Mouse (Mus musculus) limb, embryonic 10.5 days (tissue): ENCODE results near the gene Eno2. TPM values are rescaled to one million over a fixed set of nuclear protein-coding genes. Genes with fewer than 3 reads are reported as not detected.

Source experiments
- DNase-seq: peaks from one replicate; pipeline ENCODE4 v3.0.0-alpha.2; 2017; ENCODE audit warnings: low spot score
- H3K27ac ChIP-seq: fragments of 300-500 bp; sonication (generic); 2 replicates; pipeline ENCODE4 v1.5.1; 2016; ENCODE audit warnings: mild to moderate bottlenecking
- H3K27me3 ChIP-seq: fragments of 300-500 bp; sonication (generic); 2 replicates; pipeline ENCODE4 v1.6.1; 2016; ENCODE audit warnings: low read depth, mild to moderate bottlenecking; ENCODE audit not compliant: poor library complexity, severe bottlenecking
- H3K36me3 ChIP-seq: fragments of 300-500 bp; sonication (generic); 2 replicates; pipeline ENCODE4 v1.6.1; 2016; ENCODE audit warnings: mild to moderate bottlenecking, moderate library complexity
- H3K4me1 ChIP-seq: fragments of 300-500 bp; sonication (generic); 2 replicates; pipeline ENCODE4 v1.6.1; 2016
- H3K4me3 ChIP-seq: fragments of 300-500 bp; sonication (generic); 2 replicates; pipeline ENCODE4 v1.5.1; 2016; ENCODE audit warnings: mild to moderate bottlenecking, moderate library complexity
- H3K9me3 ChIP-seq: fragments of 300-500 bp; sonication (generic); replicated peaks from 2 replicates; pipeline ENCODE4 v1.6.1; 2016; ENCODE audit warnings: mild to moderate bottlenecking
- whole genome bisulfite sequencing: fragments of 180-500 bp; shearing (Covaris S2); methylation state at CpG from one replicate; pipeline ENCODE4 v1.1.7; 2016; 5-methylcytosine and 5-hydroxymethylcytosine counted together
- microRNA counts: library from miRNA; unstranded; fragments of <30 nt; microRNA quantifications from one replicate; lab custom pipeline; 2017
- microRNA-seq: library from miRNA; unstranded; fragments of <30 nt; microRNA quantifications from one replicate; pipeline ENCODE4, GENCODE M21; 2017
- polyA plus RNA-seq: library from polyadenylated mRNA; unstranded; fragments of >200 nt; fragmentation: Nextera tagmentation; extraction: Ambion mirVana; gene quantifications from 2 replicates; pipeline ENCODE4 v1.2.1, GENCODE M21; 2016

Gene Eno2
- polyA plus RNA-seq, 1 experiment from 2014 or later = 1.5 TPM

DNA sequence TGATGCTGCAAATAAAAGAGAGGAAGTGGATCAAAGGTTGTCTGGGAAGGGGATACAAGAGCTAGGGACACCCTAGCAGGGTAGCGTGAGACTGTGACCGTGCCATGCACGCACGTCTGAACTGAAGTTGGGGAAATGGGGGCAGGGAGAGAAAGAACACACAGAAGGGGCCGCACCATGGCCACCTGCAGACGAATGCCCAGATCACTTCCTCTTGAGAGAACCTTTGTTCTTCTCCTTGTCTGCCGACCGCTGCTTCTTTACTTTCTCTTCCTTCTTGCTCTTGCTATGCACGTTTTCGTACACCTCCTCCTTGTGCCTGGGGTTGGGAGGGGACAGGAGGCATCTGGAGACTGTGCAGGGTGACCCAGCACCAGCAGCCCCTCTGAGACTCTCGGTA lies 48.6 kb downstream of the Eno2 start:
- no peak for DNase-seq
- H3K36me3 ChIP-seq = peaks cover 21% of the 10 kb centered on the region
- no peaks in the 10 kb centered on the region for H3K27me3 ChIP-seq
- WGBS = 78% methylated on average over 11 of the region's 11 CpGs
- H3K4me1 ChIP-seq = peaks cover 22% of the 10 kb centered on the region
- H3K4me3 ChIP-seq = no peak overlapping the region
- 0 out of 2 replicates have a peak overlapping the region, but pooled peaks have one; percentile 51 for H3K27ac ChIP-seq
- no peaks in the 10 kb centered on the region for H3K9me3 ChIP-seq

DNA sequence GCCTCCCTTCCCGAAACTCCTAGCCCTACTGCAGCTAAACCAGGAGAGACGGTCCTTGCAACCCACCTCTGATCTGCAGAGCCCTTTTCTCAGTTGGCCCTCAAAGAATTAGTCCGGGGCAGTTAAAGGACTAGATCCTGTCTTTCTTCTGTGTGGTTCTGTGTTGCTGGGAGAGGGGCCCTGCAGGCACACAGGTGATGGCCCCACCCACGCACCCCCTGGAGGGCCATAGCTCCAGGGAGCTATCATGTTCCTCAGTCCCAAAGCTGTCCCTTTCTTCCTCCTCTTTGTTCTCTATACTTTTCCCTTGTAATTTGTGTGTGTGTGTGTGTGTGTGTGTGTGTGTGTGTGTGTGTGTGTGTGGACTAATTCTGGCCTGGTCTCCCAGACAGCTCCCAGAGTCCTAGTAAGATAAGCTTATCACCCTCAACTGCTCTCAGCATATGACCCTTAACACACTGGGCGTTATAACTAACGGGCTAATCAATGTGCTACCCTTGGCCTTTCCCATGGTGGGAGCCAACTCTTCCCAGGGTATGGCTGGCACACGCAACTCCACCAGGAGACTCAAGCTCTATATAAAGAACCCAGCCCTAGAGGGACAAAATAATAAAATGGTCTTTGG lies 50.0 kb downstream of the Eno2 start:
- H3K27me3 ChIP-seq = no peaks in the 10 kb centered on the region
- H3K9me3 ChIP-seq = no peaks in the 10 kb centered on the region
- H3K36me3 ChIP-seq = peaks cover 36% of the 10 kb centered on the region
- WGBS = 67% methylated on average over 7 of the region's 7 CpGs
- no peak for DNase-seq
- peak overlapping the region; percentile 10; the same call in 1 of the 2 replicates for H3K4me3 ChIP-seq
- H3K4me1 ChIP-seq = peaks cover 22% of the 10 kb centered on the region
- peak overlapping the region; percentile 61 for H3K27ac ChIP-seq

DNA sequence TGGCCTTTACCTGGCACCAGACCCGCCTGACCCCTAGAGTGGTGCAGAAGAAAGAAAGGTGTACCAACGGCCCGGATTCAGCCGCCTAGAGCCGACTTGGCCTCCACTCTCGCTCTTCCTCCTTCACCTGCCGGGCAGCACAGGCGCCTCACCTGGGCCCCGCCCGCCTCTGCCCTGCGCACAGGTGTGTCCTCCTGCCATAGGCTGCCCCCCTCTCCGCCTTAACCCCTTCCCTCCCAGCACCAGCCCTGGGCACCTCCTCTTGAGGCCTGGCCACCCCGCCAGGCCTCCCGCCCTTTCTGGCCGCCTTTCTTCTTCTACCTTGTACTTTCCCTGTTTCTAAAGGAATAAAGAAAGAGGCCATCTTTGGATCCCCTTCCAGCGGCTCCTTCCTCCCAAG lies 50.8 kb downstream of the Eno2 start:
- Histone ChIP-seq H3K27me3 (no peaks in the 10 kb centered on the region), H3K4me1 (peaks cover 28% of the 10 kb centered on the region), H3K9me3 (no peaks in the 10 kb centered on the region), H3K27ac (peak overlapping the region; percentile 61), H3K36me3 (peaks cover 43% of the 10 kb centered on the region), H3K4me3 (peak overlapping the region; percentile 10)
- 51% methylated on average over 16 of the region's 16 CpGs for WGBS
- no peak for DNase-seq

DNA sequence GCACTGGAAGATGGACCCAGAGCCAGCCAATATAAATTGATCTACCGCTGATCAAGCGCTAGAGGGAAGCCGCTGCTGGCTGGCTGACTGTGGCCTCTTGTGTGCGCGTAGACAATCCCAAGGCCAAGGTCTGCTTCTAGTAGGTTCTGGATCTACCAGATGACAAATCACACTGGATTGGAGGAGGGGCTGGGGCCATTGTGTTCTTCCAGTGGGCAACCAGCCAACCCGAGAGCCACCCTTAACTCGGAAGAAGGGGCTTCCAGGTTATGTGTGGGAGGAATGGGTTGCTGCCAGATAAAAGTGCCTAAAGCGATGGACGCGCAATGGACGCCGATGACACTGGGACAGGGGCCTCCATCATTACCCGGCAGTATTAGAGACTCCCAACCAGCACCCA lies 51.5 kb downstream of the Eno2 start:
- H3K27ac ChIP-seq = no peak overlapping the region
- 0 out of 2 replicates have a peak overlapping the region, but pooled peaks have one; percentile 10 for H3K4me3 ChIP-seq
- H3K36me3 ChIP-seq = peaks cover 48% of the 10 kb centered on the region
- H3K4me1 ChIP-seq = peaks cover 35% of the 10 kb centered on the region
- H3K27me3 ChIP-seq = no peaks in the 10 kb centered on the region
- no peak for DNase-seq
- H3K9me3 ChIP-seq = no peaks in the 10 kb centered on the region
- 73% methylated on average over 13 of the region's 13 CpGs for WGBS

DNA sequence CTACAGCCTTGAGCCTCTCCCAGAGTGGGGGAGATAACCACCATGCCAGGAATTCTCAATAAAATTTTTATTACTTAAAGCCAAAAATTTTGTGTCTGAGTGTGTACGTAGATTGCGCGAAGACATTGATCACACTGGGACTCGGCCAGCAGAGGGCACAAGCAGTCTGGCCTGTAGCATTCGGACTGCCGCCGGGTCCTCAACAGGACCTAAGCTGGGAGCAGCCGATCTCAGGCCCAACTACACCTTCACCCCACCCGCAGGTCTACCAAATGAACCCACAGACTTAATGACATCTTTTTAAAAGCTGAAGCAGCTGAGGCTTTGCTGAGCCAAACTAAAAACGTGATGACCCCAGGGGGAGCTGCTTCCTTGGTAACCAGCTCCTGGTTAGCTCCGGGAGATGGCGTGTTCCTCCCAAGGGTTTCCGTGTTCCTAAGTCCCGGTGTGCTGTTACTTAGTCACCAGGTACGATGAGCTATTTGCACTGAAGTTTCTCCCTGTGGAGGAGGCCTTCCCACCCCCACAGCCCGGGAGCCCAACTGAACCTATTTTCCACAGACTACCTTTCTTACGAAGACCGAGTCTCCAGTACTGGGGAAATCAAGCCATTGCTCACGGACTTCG lies 52.5 kb downstream of the Eno2 start:
- Histone ChIP-seq H3K9me3 (no peaks in the 10 kb centered on the region), H3K27ac (no peak overlapping the region), H3K27me3 (no peaks in the 10 kb centered on the region), H3K4me3 (no peak overlapping the region), H3K36me3 (peaks cover 48% of the 10 kb centered on the region), H3K4me1 (peaks cover 37% of the 10 kb centered on the region)
- 76% methylated on average over 20 of the region's 20 CpGs for WGBS
- peak; percentile 67 for DNase-seq

DNA sequence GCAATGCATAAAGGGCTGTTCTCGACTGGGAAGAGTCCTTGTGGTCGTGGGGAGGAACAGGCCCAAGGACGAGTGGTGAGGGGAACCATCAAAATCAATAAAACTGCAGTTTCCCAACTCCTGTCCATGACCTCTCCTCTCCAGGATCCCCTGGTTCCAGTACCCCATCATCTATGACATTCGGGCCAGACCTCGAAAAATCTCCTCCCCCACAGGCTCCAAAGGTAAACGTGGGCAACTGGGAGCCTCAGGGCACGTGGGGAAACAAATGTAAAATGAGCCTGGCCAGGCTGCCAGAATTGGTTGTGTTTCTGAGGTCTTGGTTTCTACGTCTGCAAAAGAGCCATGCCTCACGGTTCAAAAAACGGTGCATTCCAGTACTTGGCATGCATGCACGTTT lies 56.6 kb downstream of the Eno2 start:
- peaks cover 73% of the 10 kb centered on the region for H3K36me3 ChIP-seq
- no peak for DNase-seq
- H3K9me3 ChIP-seq = no peaks in the 10 kb centered on the region
- peaks cover 32% of the 10 kb centered on the region for H3K4me1 ChIP-seq
- H3K4me3 ChIP-seq = peak overlapping the region; percentile 76
- 20% methylated on average over 11 of the region's 11 CpGs for WGBS
- no peaks in the 10 kb centered on the region for H3K27me3 ChIP-seq
- peak overlapping the region; percentile 91 for H3K27ac ChIP-seq

DNA sequence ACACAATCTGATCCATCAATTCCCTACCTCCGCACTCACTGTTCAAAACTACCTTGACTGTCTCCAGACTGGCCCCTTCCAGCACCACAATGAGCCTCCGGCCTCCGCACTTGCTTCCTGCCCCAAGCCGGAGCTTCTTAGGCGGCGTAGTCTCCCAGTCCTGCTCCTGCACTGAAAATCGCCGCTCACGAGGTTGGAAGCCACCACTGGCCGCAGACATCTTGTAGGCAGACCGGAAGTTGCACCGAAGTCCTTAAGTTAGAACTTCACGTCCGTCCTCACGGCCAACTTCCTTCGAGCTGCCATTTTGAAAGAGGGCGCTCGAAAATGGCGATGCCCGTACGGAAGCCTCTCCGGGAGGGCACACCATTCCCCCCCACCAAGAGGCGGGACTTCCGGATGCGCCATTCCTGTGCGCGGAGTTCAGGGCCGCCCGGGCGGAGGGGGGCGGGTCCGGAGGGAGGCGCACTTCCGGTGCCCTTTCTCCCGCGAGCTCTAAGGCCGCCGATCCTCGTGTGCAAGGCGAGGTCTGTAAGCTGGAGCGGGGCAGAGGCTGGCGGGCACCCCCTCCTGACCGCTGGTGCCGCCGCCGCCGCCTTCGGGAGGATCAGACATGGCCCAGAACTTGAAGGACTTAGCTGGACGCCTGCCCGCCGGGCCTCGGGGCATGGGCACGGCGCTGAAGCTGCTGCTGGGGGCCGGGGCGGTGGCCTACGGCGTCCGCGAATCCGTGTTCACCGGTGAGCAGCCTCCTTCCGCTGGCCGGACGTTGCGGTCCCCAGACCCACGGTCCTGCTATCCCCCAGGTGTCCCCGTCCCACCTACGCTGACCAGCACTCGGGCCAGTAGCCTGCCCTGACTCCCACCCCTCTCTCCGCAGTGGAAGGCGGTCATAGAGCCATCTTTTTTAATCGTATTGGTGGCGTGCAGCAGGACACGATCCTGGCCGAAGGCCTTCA lies 57.4 kb downstream of the Eno2 start, which contains the start of the genes Emg1 and Phb2:
Gene Emg1 (minus strand): TSS at position 355 of the 959 bp plus-strand sequence.
Gene Phb2 (plus strand): TSS at position 513 of the 959 bp plus-strand sequence.
- Histone ChIP-seq H3K27me3 (no peaks in the 10 kb centered on the region), H3K9me3 (no peaks in the 10 kb centered on the region), H3K4me3 (peak within 1 kb of the TSS; percentile 76), H3K27ac (peak within 1 kb of the TSS; percentile 91), H3K36me3 (peaks cover 73% of the 10 kb centered on the region), H3K4me1 (peaks cover 32% of the 10 kb centered on the region)
- peak; percentile 100 for DNase-seq
- WGBS = under 1% methylated on average over 74 of the region's 76 CpGs

MicroRNAs encoded within 50 kb of the gene (microRNA counts, 519-probe panel; counts per million panel counts)
- microRNA mmu-miR-141 (lab: Ali Mortazavi, UCI) = 684 counts per million, percentile 72 among the panel's probes with 10 or more counts
- 5,079 counts per million, percentile 87 among the panel's probes with 10 or more counts for microRNA mmu-miR-200c (lab: Ali Mortazavi, UCI)

Small RNAs within 50 kb of the gene (microRNA-seq; reads per million reads assigned to microRNA genes)
- gene Mir141 (244 reads per million, percentile 59 among the genes with 10 or more reads in this experiment), gene Mir200c (1,887 reads per million, percentile 83 among the genes with 10 or more reads in this experiment)

Other genes with a start within 250 kb of the Eno2 start
- 0.13 and 0.73 TPM in 2 replicates for gene C1s1, start 227.3 kb downstream of the Eno2 start, polyA plus RNA-seq
- not detected in 2 replicates for gene C1rb, start 199.4 kb downstream of the Eno2 start, polyA plus RNA-seq
- not detected in 2 replicates for gene C1s2, start 133.6 kb downstream of the Eno2 start, polyA plus RNA-seq
- 37.3 and 45.7 TPM in 2 replicates for gene Lpcat3, start 106.6 kb downstream of the Eno2 start, polyA plus RNA-seq
- 254 and 298 TPM in 2 replicates for gene Emg1, start 57.5 kb downstream of the Eno2 start, polyA plus RNA-seq
- gene Phb2, start 57.3 kb downstream of the Eno2 start, polyA plus RNA-seq = 501 and 622 TPM in 2 replicates
- gene Ptpn6, start 31.0 kb downstream of the Eno2 start, polyA plus RNA-seq = 6.2 and 7.6 TPM in 2 replicates
- gene Grcc10, start 28.3 kb downstream of the Eno2 start, polyA plus RNA-seq = 384 and 460 TPM in 2 replicates
- gene Gm45234, start 13.7 kb downstream of the Eno2 start, polyA plus RNA-seq = not detected in 2 replicates
- gene Atn1, start 13.1 kb downstream of the Eno2 start, polyA plus RNA-seq = 12.9 and 14.8 TPM in 2 replicates
- 0.35 and 0.68 TPM in 2 replicates for gene Lrrc23, start 10.1 kb upstream of the Eno2 start, polyA plus RNA-seq
- 4.7 and 6.9 TPM in 2 replicates for gene Spsb2, start 39.0 kb upstream of the Eno2 start, polyA plus RNA-seq
- 831 and 927 TPM in 2 replicates for gene Tpi1, start 44.6 kb upstream of the Eno2 start, polyA plus RNA-seq
- 200 and 209 TPM in 2 replicates for gene Usp5, start 59.8 kb upstream of the Eno2 start, polyA plus RNA-seq
- 243 and 250 TPM in 2 replicates for gene Cdca3, start 59.9 kb upstream of the Eno2 start, polyA plus RNA-seq
- gene Gnb3, start 70.6 kb upstream of the Eno2 start, polyA plus RNA-seq = 0.34 and 0.35 TPM in 2 replicates
- gene P3h3, start 88.1 kb upstream of the Eno2 start, polyA plus RNA-seq = 17.3 and 26.8 TPM in 2 replicates
- gene Gpr162, start 94.3 kb upstream of the Eno2 start, polyA plus RNA-seq = 0.59 and 1.2 TPM in 2 replicates
- not detected in 2 replicates for gene Cd4, start 118.5 kb upstream of the Eno2 start, polyA plus RNA-seq
- 0.88 and 1.6 TPM in 2 replicates for gene Lag3, start 142.0 kb upstream of the Eno2 start, polyA plus RNA-seq
- 144 and 208 TPM in 2 replicates for gene Ptms, start 150.4 kb upstream of the Eno2 start, polyA plus RNA-seq
- gene Mlf2, start 161.7 kb upstream of the Eno2 start, polyA plus RNA-seq = 428 and 433 TPM in 2 replicates
- 141 and 150 TPM in 2 replicates for gene Cops7a, start 195.9 kb upstream of the Eno2 start, polyA plus RNA-seq
- gene Pianp, start 227.0 kb upstream of the Eno2 start, polyA plus RNA-seq = 0.40 and 1.4 TPM in 2 replicates
- 12.8 and 15.2 TPM in 2 replicates for gene Zfp384, start 239.5 kb upstream of the Eno2 start, polyA plus RNA-seq